Mouse (Mus musculus): ENCODE measurements around the gene Ablim2.

Gene Ablim2

GRCm38 (mm10) chr5:35768997-35769396 lies 11.3 kb downstream of the Ablim2 start:
- in situ Hi-C loops (cut with MboI, MseI): no loop called here

GRCm38 (mm10) chr5:35770246-35770645 lies 12.6 kb downstream of the Ablim2 start:
- in situ Hi-C loops (cut with MboI, MseI): no loop called here

DNA sequence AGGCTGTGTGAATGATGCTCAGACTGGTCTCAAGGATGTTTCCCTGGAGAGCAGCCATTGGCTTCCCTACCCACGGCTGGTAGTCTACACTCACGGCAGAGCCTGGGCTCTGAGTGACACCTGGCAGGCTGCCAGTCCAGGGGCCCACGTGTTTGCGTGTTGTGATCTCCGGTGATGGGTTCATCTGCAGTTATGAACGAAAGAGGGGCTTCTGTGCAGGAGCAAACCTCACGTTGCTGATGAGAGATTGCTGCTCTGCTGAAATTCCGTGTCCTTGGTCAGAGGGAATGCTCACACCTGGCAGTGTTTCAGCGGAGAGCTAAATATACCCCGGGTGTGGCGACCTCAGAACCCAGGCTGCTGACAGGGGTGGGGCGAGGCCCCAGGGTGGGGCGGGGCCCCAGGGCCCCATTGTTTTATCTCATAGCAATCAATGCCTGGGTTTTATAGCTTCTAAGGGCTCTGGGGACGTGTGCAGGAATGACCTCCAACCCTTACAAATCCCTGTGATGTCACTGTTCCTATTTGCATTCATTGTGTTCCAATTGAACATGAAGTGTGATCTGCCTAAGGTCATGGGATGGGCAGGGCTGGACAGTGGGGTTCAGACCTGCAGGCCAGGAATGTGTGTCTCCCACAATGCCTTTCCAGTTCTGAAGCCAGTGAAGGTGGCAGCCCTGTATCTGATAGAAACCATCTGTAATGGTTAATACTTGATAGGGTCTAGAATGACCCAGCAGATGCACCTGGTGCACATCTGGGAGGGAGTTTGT lies 13.4 kb downstream of the Ablim2 start:
- in situ Hi-C loops (cut with MboI, MseI): no loop called here

GRCm38 (mm10) chr5:35773274-35774136 lies 15.8 kb downstream of the Ablim2 start:
- in situ Hi-C loops (cut with MboI, MseI): no loop called here

DNA sequence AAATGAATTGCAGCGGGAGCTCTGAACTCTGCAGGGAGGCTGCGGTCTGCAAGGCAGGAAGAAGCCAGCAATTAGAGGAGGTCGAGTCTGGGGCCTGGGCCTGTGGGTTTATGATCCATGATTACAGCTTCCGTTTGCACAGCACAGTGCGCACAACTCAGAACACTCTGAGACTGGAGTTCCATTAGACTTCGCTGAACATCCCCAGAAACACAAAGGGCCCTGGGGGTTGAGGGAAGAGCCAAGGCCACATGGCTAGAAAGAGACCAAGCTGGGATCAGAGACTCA lies 16.4 kb downstream of the Ablim2 start:
- in situ Hi-C loops (cut with MboI, MseI): no loop called here

GRCm38 (mm10) chr5:35781116-35781515 lies 23.4 kb downstream of the Ablim2 start:
- in situ Hi-C loops (cut with MboI, MseI): no loop called here

DNA sequence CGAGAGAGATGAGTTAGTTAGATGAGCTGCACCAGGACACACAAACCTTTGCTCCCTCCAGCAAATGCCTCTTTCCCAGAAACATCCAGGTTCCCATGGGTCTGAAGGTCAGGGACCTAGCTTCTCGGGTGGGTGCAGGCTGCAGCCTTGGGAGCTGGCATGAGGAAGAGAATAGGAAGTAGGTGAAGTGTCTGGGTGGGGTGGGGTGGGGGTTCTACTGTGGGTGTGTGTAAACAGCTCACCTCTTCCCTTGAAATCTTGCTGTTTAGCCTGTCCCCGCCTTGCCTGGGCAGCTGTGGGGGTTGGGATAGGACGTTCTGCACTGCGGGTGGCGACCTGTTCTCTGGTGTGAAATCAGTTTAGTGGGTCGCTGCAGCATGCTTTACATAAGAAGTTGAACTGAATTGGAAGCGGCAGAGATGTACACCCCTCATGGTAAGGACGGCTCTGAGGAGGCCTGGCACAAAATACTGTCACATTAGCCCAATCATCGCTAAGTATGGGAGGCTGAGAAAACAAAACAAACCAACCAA lies 25.0 kb downstream of the Ablim2 start:
- in situ Hi-C loops (cut with MboI, MseI): no loop called here

DNA sequence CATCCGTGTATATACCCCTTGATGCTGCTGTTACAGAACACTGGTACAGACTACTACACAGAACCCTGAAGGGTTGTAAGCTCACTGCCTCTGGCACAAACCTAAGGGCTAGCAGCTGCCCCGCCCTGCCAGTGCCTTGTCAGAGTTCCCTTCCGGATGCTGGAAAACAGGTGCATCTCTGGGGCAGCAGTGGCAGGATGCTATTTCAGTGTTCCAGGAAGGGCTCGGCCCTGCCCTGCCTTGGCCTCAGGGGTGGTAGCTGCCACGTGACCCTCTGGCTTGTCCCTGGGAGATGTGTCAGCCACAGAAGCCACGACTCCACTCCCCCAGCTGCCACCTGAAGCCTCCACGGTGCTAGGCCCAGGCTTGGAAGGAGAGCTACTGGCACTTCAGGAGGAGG lies 28.2 kb downstream of the Ablim2 start:
- in situ Hi-C loops (cut with MboI, MseI): no loop called here

DNA sequence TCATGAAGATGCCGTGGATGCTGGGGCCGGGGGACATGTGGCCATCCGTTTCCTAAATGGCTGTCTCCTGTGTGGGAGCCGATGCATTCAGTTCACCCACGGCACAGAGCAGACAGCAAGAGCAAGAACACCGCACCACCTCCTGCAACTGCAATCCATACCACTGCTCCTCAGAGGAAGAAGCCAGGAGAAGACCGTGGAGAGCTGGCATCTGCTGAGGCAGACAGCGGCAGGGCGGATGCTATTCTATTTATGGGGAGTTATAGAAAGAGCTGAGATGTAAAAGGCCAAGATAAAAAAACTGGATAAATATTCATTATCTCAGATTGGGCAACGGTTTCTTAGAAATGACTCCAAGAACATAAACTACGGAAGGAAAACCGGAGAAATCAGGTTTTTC lies 30.2 kb downstream of the Ablim2 start:
- in situ Hi-C loops (cut with MboI, MseI): no loop called here

DNA sequence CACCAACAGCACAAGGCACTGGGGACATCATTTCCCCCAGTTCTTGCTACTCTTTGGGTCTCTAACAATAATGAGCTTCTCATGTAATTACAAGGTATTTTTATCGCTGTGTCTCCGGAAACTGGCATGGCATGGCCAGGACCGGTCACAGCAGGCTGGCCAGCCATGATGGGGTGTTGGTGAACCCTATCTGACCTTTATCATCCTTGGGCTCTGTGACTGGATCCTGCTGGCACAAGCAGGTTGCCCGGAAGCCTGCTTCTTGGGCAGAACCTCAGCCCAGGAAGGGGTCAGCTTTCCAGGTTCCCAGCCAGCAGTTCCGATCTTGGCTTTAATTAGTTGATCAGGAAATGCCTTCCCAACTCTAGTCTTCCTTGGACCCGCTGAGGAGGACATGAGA lies 31.0 kb downstream of the Ablim2 start:
- in situ Hi-C loops (cut with MboI, MseI): no loop called here

DNA sequence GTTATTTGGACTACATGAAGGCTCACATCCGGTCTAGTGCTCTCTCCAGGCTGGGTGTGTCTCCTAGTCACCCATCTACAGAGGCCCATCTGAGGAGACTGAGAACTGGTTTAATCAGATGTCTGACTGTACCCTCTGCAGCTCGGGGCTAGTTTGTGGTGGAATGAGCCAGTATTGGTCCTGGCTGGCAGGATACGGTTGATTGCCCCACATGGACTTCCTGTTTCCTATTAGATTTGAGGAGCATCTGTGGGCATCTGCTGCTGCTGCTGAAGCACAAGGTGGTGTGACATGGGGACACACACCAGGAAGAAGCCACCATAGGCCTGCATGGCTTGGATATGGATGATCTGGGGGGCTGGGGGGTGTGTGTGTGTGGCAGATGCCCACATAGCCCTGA lies 32.0 kb downstream of the Ablim2 start:
- in situ Hi-C loops (cut with MboI, MseI): no loop called here

DNA sequence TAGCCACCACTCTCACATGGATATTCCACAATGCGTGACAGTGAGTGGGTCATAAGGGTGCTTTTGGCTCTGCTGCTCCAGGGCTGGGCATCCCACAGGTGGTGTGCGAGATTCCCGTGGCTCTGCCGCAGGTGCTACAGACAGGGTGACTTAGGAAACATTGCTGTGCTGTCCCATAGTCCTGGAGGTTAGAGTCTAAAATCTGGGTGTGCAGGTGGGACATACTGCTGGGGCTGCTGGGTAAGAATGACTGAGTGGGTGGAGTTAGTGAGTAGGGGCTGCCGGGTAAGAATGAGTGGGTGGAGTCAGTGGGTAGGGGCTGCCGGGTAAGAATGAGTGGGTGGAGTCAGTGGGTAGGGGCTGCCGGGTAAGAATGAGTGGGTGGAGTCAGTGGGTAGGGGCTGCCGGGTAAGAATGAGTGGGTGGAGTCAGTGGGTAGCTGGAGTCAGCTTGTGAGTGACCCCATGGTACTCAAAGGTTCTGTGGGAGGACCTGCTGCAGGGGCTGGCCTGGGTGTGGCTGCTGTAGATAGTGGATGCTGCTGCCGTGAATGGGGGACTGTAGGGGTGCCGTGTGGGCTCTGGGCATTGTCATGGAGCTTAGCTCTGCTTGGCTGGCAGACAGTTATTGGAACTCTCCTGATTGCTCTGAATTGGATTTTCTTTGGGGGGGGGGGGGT lies 32.8 kb downstream of the Ablim2 start:
- in situ Hi-C loops (cut with MboI, MseI): no loop called here

DNA sequence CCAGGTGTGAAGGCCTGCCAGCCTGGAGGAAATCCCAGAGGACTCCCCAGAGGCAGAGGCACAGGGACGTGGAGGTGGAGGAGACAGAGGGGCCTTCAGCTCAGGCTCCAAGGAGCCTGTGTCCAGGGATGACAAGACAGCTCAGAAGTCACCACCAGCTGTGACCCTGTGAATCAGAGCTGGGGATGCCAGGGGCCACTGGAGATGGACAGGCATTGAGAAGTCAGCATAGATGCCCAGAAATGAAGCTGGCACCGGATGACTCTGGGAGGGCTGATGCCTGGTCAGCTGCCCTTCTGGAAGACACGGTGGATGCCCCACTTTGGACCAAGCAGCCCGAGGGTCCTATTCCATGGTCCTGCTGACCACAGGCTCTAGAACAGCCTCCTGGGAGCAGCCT lies 36.3 kb downstream of the Ablim2 start:
- in situ Hi-C loops (cut with MboI, MseI): no loop called here

GRCm38 (mm10) chr5:35794942-35795341 lies 37.3 kb downstream of the Ablim2 start:
- in situ Hi-C loops (cut with MboI, MseI): loop anchor here (5.0 kb wide), 1 partner anchor 62 kb away; no protein-coding TSS in a partner anchor

GRCm38 (mm10) chr5:35795481-35796048 lies 37.9 kb downstream of the Ablim2 start:
- in situ Hi-C loops (cut with MboI, MseI): loop anchor here (5.0 kb wide), 1 partner anchor 62 kb away; no protein-coding TSS in a partner anchor

GRCm38 (mm10) chr5:35796136-35796535 lies 38.5 kb downstream of the Ablim2 start:
- in situ Hi-C loops (cut with MboI, MseI): loop anchor here (5.0 kb wide), 1 partner anchor 61 kb away; no protein-coding TSS in a partner anchor

- in situ Hi-C loops (cut with MboI, MseI): loop anchor here (5.0 kb wide), 1 partner anchor 58 kb away; no protein-coding TSS in a partner anchor
Observed at GRCm38 (mm10) chr5:35799090-35799489, 41.4 kb downstream of the Ablim2 start.

- in situ Hi-C loops (cut with MboI, MseI): no loop called here
Observed at GRCm38 (mm10) chr5:35803416-35803815, 45.7 kb downstream of the Ablim2 start.

DNA sequence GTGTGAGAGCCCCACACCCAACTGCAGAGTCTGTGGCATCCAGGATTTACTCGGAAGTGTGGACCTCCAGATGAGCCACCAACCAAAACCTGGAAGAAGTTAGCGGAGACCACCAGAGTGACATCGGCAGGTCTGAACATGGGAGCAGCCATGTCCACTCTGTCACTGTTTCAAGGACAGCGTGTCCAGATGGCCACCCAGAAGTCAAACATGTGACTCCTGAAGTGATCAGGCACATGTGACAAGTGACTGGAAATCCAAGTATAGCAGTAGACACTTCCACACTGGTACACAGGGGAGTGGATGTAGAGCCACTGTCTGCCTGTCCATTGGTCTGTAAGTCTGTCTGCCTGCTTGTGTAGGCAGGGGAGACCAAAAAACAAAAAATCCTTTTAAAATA lies 47.0 kb downstream of the Ablim2 start:
- in situ Hi-C loops (cut with MboI, MseI): no loop called here

DNA sequence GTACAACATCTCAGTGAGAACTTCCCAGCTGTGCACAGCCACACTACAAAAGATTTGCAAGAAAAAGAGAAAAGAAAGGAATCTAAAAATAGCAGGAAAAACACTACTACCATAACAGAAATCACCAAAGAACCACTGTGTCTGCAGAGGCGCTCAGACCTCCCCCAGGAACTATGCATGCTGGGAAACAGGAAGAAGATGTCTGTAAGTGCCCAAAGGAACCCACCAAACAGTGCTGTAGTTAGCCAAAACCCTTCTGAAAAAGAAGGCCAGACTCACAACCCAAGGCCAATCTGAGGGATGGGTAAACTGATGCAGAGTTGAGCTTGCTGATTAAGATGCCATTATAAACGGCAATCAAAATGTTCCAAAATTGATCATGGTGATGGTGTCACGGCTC lies 47.5 kb downstream of the Ablim2 start:
- in situ Hi-C loops (cut with MboI, MseI): no loop called here

- in situ Hi-C loops (cut with MboI, MseI): no loop called here
Observed at GRCm38 (mm10) chr5:35807018-35807417, 49.3 kb downstream of the Ablim2 start.

GRCm38 (mm10) chr5:35810526-35810925 lies 52.8 kb downstream of the Ablim2 start:
- in situ Hi-C loops (cut with MboI, MseI): no loop called here
